Mouse (Mus musculus): ENCODE measurements around the gene Med26. TPM values are rescaled to one million over a fixed set of nuclear protein-coding genes. Genes with fewer than 3 reads are reported as not detected.

Gene Med26
- 4.1 and 4.6 TPM in 2 replicates for polyA plus RNA-seq (2012; rRNA removed)

GRCm38 (mm10) chr8:72547802-72548643 lies at the start of gene Med26:
Gene Med26 (minus strand): TSS chr8:72548270.

GRCm38 (mm10) chr8:72571611-72572473 lies 23.8 kb upstream of the Med26 start, which contains the start of gene Tmem38a:
Gene Tmem38a (plus strand): TSS chr8:72572055.

GRCm38 (mm10) chr8:72570633-72571610 lies 22.9 kb upstream of the Med26 start, which contains the start of gene Smim7:
Gene Smim7 (minus strand): TSS chr8:72571088.

GRCm38 (mm10) chr8:72491680-72492621 lies 56.1 kb downstream of the Med26 start, which contains the start of gene Slc35e1:
Gene Slc35e1 (minus strand): TSS chr8:72492614.

GRCm38 (mm10) chr8:72474826-72475546 lies 73.1 kb downstream of the Med26 start, which contains the start of gene Cherp:
Gene Cherp (minus strand): TSS chr8:72475226.

Other genes starting within 250 kb of the Med26 start
- 7.9 and 8.8 TPM in 2 replicates for gene Gm10282, start 243.0 kb downstream of the Med26 start, polyA plus RNA-seq (2012; rRNA removed)
- 3.1 TPM in 2 replicates for gene Klf2, start 229.2 kb downstream of the Med26 start, polyA plus RNA-seq (2012; rRNA removed)
- 19.6 and 21.9 TPM in 2 replicates for gene Eps15l1, start 126.8 kb downstream of the Med26 start, polyA plus RNA-seq (2012; rRNA removed)
- 0.27 and 0.30 TPM in 2 replicates for gene Calr3, start 104.4 kb downstream of the Med26 start, polyA plus RNA-seq (2012; rRNA removed)
- 2.0 and 2.4 TPM in 2 replicates for gene 1700030K09Rik, start 104.4 kb downstream of the Med26 start, polyA plus RNA-seq (2012; rRNA removed)
- gene Cherp, start 73.0 kb downstream of the Med26 start, polyA plus RNA-seq (2012; rRNA removed): 21.7 and 27.6 TPM in 2 replicates
- gene Slc35e1, start 55.7 kb downstream of the Med26 start, polyA plus RNA-seq (2012; rRNA removed): 6.8 and 7.7 TPM in 2 replicates
- 15.9 and 18.9 TPM in 2 replicates for gene Smim7, start 22.8 kb upstream of the Med26 start, polyA plus RNA-seq (2012; rRNA removed)
- gene Tmem38a, start 23.8 kb upstream of the Med26 start, polyA plus RNA-seq (2012; rRNA removed): 0.98 and 1.8 TPM in 2 replicates
- under 0.01 and 0.01 TPM in 2 replicates for gene Nwd1, start 98.4 kb upstream of the Med26 start, polyA plus RNA-seq (2012; rRNA removed)
- gene Sin3b, start 175.0 kb upstream of the Med26 start, polyA plus RNA-seq (2012; rRNA removed): 46.3 and 49.7 TPM in 2 replicates
- 3.4 and 4.0 TPM in 2 replicates for gene F2rl3, start 213.6 kb upstream of the Med26 start, polyA plus RNA-seq (2012; rRNA removed)